Mouse (Mus musculus) liver, postnatal 0 days (tissue): ENCODE results near the gene Olfr156.

Source experiments
- CTCF ChIP-seq: sonication (generic); IDR thresholded peaks from 2 replicates; pipeline ENCODE4 v1.5.1; 2016; ENCODE audit warnings: antibody characterized with exemption, low read depth
- EP300 ChIP-seq: IDR thresholded peaks from 2 replicates; pipeline ENCODE4 v1.6.1; 2016; ENCODE audit warnings: antibody characterized with exemption, low read depth, mild to moderate bottlenecking

DNA sequence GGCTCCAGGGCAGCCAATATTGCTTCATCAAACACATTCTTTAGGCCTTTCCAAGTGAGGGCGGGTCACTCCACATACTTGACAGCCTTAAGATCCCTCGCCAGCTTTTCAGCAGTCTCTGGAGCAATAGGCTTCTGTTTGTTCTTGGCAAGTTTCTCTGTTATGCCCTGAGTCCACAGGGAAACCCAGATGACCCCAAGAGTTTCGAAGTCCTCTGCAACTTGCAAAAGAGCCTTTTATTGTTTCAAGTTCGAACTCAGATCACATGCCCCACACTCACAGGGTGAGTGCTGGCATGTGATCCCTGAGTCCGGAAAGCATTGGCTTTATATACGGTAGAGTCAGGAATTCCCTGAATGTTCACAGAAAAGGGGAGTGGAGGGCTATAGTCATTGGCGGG lies 24.8 kb downstream of the Olfr156 start:
- TF ChIP-seq CTCF: no peak
- TF ChIP-seq EP300: no peak
